In genomic region chr2:178989784-178990183, GRCm38 (mm10) we compare ENCODE assay signal across 21 mouse cellular contexts.
A peak's percentile ranks its signal among the peaks of the same experiment; 100 is the strongest.
DNase-seq lines count a peak whose midpoint lies in the region; ATAC-seq and TF ChIP-seq lines count a peak whose summit lies in the region.
"Had no signal": no experiment of that assay in that cellular context is flagged by ENCODE, and none has a peak within 500 bp of the region (broad histone marks: within the 10 kb centered on the region; RNA-seq: fewer than 3 reads in every experiment).

No protein-coding gene starts in this region.

- no peak overlapping the region for H3K27ac ChIP-seq in heart, postnatal 0 days (ENCODE audit: low read depth)
- no peak overlapping the region for H3K27ac ChIP-seq in heart, embryonic 11.5 days (ENCODE audit: low read depth, low read length)
- no peak overlapping the region for H3K27ac ChIP-seq in ES-E14 (ENCODE audit: insufficient read depth, low read depth, low read length, poor library complexity, severe bottlenecking)
- H3K27ac ChIP-seq: kidney, embryonic 15.5 days; liver, embryonic 12.5 days had no signal

- ATAC-seq in heart, postnatal 0 days (ENCODE audit: insufficient read depth, low read depth): no peak
- no peak for ATAC-seq in heart, embryonic 11.5 days (replicated peaks; ENCODE audit: insufficient number of reproducible peaks, low FRiP score, low TSS enrichment)
- ATAC-seq: CD4-positive, CD25-positive, alpha-beta regulatory T cell, adult 4 months; forebrain, embryonic 14.5 days; inflammation-experienced regulatory T-cells, adult 6 months; liver, embryonic 12.5 days had no signal

- H3K4me1 ChIP-seq in heart, postnatal 0 days (ENCODE audit: control insufficient read depth, insufficient read depth): no peaks in the 10 kb centered on the region
- no peaks in the 10 kb centered on the region for H3K4me1 ChIP-seq in heart, embryonic 11.5 days (ENCODE audit: control insufficient read depth, insufficient read depth, low read length)
- no peaks in the 10 kb centered on the region for H3K4me1 ChIP-seq in ES-E14 (ENCODE audit: control insufficient read depth in 2 of 2, insufficient read depth in 2 of 2, low read length in 2 of 2, poor library complexity in 1 of 2)
- H3K4me1 ChIP-seq: liver, embryonic 12.5 days; megakaryocyte, embryonic 14.5 days had no signal

- no peaks in the 10 kb centered on the region for H3K36me3 ChIP-seq in heart, postnatal 0 days (replicated peaks; ENCODE audit: control insufficient read depth, insufficient read depth, low read length)
- H3K36me3 ChIP-seq in heart, embryonic 11.5 days (ENCODE audit: control insufficient read depth, insufficient read depth, low read length): no peaks in the 10 kb centered on the region
- H3K36me3 ChIP-seq in ES-E14 (ENCODE audit: control insufficient read depth, insufficient read depth, low read length, poor library complexity, severe bottlenecking): no peaks in the 10 kb centered on the region
- H3K36me3 ChIP-seq: kidney, embryonic 15.5 days; liver, embryonic 12.5 days had no signal

- H3K9me3 ChIP-seq in heart, postnatal 0 days (replicated peaks; ENCODE audit: control insufficient read depth, low read length): no peaks in the 10 kb centered on the region
- H3K9me3 ChIP-seq in heart, embryonic 11.5 days (replicated peaks; ENCODE audit: control insufficient read depth, low read length): no peaks in the 10 kb centered on the region
- no peaks in the 10 kb centered on the region for H3K9me3 ChIP-seq in ES-E14 (ENCODE audit: control insufficient read depth, insufficient read depth, low read depth, low read length)
- H3K9me3 ChIP-seq: kidney, embryonic 15.5 days; liver, embryonic 12.5 days had no signal

- WGBS in heart, postnatal 0 days: 80% methylated on average over 1 of the region's 1 CpGs
- 76% methylated on average over 1 of the region's 1 CpGs for WGBS in heart, embryonic 11.5 days (ENCODE audit: insufficient replicate concordance)

- peak; percentile 7 for DNase-seq in adrenal gland, postnatal 10 days
- DNase-seq in adrenal gland, adult 2 months: no peak
- no peak for DNase-seq in heart, postnatal 0 days (ENCODE audit: low spot score)
- DNase-seq in left cerebral cortex, adult 18-20 months (ENCODE audit: low spot score in 2 of 2): peak; percentile 12 to 15
- DNase-seq in left cerebral cortex, adult 8-10 months (ENCODE audit: low spot score in 2 of 2): no peak
- DNase-seq in ES-E14 (ENCODE audit: low read depth, low spot score): peak; percentile 15
- DNase-seq in thymus, postnatal 10 days (ENCODE audit: low spot score in 2 of 2): no peak
- DNase-seq: cerebellum, postnatal 14 days; heart, postnatal 36 days; lung, postnatal 14 days; right cerebral cortex, adult 18-20 months; spleen, adult 18-20 months; thymus, adult 2 months had no signal

- in situ Hi-C loops in ES-E14 (cut with MboI; ENCODE audit: low sequenced_read_pairs in 2 of 2, unreplicated experiment in 2 of 2): no loop called here

- no peak overlapping the region for H3K9ac ChIP-seq in heart, postnatal 0 days (replicated peaks; ENCODE audit: low read depth, low read length)
- H3K9ac ChIP-seq in heart, embryonic 11.5 days (ENCODE audit: low read depth, low read length): no peak overlapping the region
- no peak overlapping the region for H3K9ac ChIP-seq in ES-E14 (ENCODE audit: insufficient read depth, low read depth, low read length, poor library complexity, severe bottlenecking)
- H3K9ac ChIP-seq: kidney, embryonic 15.5 days; liver, embryonic 12.5 days had no signal

- no peak for TF ChIP-seq EP300 in heart, postnatal 0 days (IDR thresholded peaks at IDR 0.05; ENCODE audit: low read depth)

- H3K27me3 ChIP-seq in heart, postnatal 0 days (ENCODE audit: control insufficient read depth, insufficient read depth, low read length): no peaks in the 10 kb centered on the region
- H3K27me3 ChIP-seq in heart, embryonic 11.5 days (ENCODE audit: control insufficient read depth, insufficient read depth, low read length): no peaks in the 10 kb centered on the region
- H3K27me3 ChIP-seq: kidney, embryonic 15.5 days; liver, embryonic 12.5 days; megakaryocyte, embryonic 14.5 days had no signal

- no peak overlapping the region for H3K4me2 ChIP-seq in heart, postnatal 0 days (ENCODE audit: low read depth, low read length)
- no peak overlapping the region for H3K4me2 ChIP-seq in heart, embryonic 11.5 days
- H3K4me2 ChIP-seq: kidney, embryonic 15.5 days; liver, embryonic 12.5 days had no signal

- TF ChIP-seq CTCF in heart, postnatal 0 days (IDR thresholded peaks at IDR 0.05; ENCODE audit: low read depth): peak; percentile 7; the same call in 1 of the 2 replicates

- H3K4me3 ChIP-seq in heart, postnatal 0 days (ENCODE audit: low read depth, low read length): no peak overlapping the region
- H3K4me3 ChIP-seq in heart, embryonic 11.5 days (ENCODE audit: low read depth, low read length): no peak overlapping the region
- H3K4me3 ChIP-seq in ES-E14 (ENCODE audit: insufficient read depth in 1 of 2, low read depth in 1 of 2, low read length in 2 of 2, poor library complexity in 1 of 2, severe bottlenecking in 1 of 2): no peak overlapping the region
- H3K4me3 ChIP-seq: erythroblast, embryonic 14.5 days; kidney, embryonic 15.5 days; liver, embryonic 12.5 days; megakaryocyte, embryonic 14.5 days had no signal

TF ChIP-seq in ES-E14, 5 proteins besides CTCF, POLR2A, EP300 and RAD21:
- no peak for TF ChIP-seq ZC3H11A (IDR thresholded peaks at IDR 0.05; ENCODE audit: borderline replicate concordance, low read depth, low read length)
- no peak for TF ChIP-seq CHD2 (IDR thresholded peaks at IDR 0.05; ENCODE audit: low read depth, low read length)
- no peak for TF ChIP-seq HCFC1 (IDR thresholded peaks at IDR 0.05; ENCODE audit: borderline replicate concordance, insufficient read depth, low read length)
- TF ChIP-seq ZNF384 (IDR thresholded peaks at IDR 0.05; ENCODE audit: low read depth, low read length): no peak
- TF ChIP-seq MAFK (IDR thresholded peaks at IDR 0.05; ENCODE audit: insufficient read depth, low read depth, low read length): no peak

Comparison
In these comparisons a context has a peak if more than half of its experiments do, and no peak if none do; other contexts are left out.
1. DNase-seq: peak in adrenal gland, postnatal 10 days (single experiment), left cerebral cortex, adult 18-20 months (2 of 2) and ES-E14 (single experiment); none in adrenal gland, adult 2 months (single experiment), heart, postnatal 0 days (single experiment), left cerebral cortex, adult 8-10 months (0 of 2) and thymus, postnatal 10 days (0 of 2).